Mouse (Mus musculus): ENCODE data around the gene Olfr395. TPM values are rescaled to one million over a fixed set of nuclear protein-coding genes. Genes with fewer than 3 reads are reported as not detected.
"Not testable (repeated sequence)": the region's sequence is repeated elsewhere in the genome, so short reads cannot be mapped to it uniquely, and the experiment has no call there.

Gene Olfr395
- not detected in 2 replicates for polyA plus RNA-seq (2015; fragmentation: Nextera tagmentation; extraction: Ambion mirVana)

GRCm38 (mm10) chr11:73909199-73909598 is at the start of gene Olfr395:
TSS of gene Olfr395 (minus strand) at chr11:73909299.
- not testable (repeated sequence) for H3K4me3 ChIP-seq (ENCODE audit: low read length); H3K27me3 ChIP-seq (replicated peaks; ENCODE audit: control insufficient read depth, insufficient read depth, low read length)
- WGBS = 80% methylated on average over 4 of the region's 4 CpGs

GRCm38 (mm10) chr11:73936377-73936776 is 27.3 kb upstream of the Olfr395 start, which contains the start of gene Olfr23:
TSS of gene Olfr23 (plus strand) at chr11:73936677.
- ATAC-seq = no peak
- Histone ChIP-seq H3K4me2 (ENCODE audit: low read length) (no peak within 1 kb of the TSS), H3K4me3 (ENCODE audit: low read length) (no peak within 1 kb of the TSS), H3K36me3 (ENCODE audit: control insufficient read depth, insufficient read depth, low read length) (no peaks in the 10 kb centered on the region), H3K4me1 (ENCODE audit: control insufficient read depth, insufficient read depth, low read depth, low read length) (no peaks in the 10 kb centered on the region), H3K9ac (ENCODE audit: low read depth, low read length) (no peak within 1 kb of the TSS), H3K27me3 (replicated peaks; ENCODE audit: control insufficient read depth, insufficient read depth, low read length) (no peaks in the 10 kb centered on the region), H3K27ac (ENCODE audit: low read depth, low read length) (no peak within 1 kb of the TSS), H3K9me3 (ENCODE audit: control insufficient read depth, low read length) (no peaks in the 10 kb centered on the region; the same call in 1 of the 2 replicates)

More at GRCm38 (mm10) chr11:73909199-73909598, at the start of gene Olfr395:
- H3K27ac ChIP-seq (ENCODE audit: low read depth, low read length); H3K4me1 ChIP-seq (ENCODE audit: control insufficient read depth, insufficient read depth, low read depth, low read length); H3K9me3 ChIP-seq (ENCODE audit: control insufficient read depth, low read length); ATAC-seq; H3K36me3 ChIP-seq (ENCODE audit: control insufficient read depth, insufficient read depth, low read length); H3K9ac ChIP-seq (ENCODE audit: low read depth, low read length); H3K4me2 ChIP-seq (ENCODE audit: low read length): not testable (repeated sequence)

GRCm38 (mm10) chr11:73890671-73891070 is 18.4 kb downstream of the Olfr395 start, which contains the start of gene Olfr394:
TSS of gene Olfr394 (minus strand) at chr11:73890771.
- Histone ChIP-seq H3K4me1 (ENCODE audit: control insufficient read depth, insufficient read depth, low read depth, low read length) (no peaks in the 10 kb centered on the region), H3K27me3 (replicated peaks; ENCODE audit: control insufficient read depth, insufficient read depth, low read length) (no peaks in the 10 kb centered on the region), H3K27ac (ENCODE audit: low read depth, low read length) (no peak within 1 kb of the TSS), H3K9me3 (ENCODE audit: control insufficient read depth, low read length) (0 out of 2 replicates have a peak, but pooled peaks cover 8% of the 10 kb centered on the region), H3K4me3 (ENCODE audit: low read length) (no peak within 1 kb of the TSS), H3K4me2 (ENCODE audit: low read length) (no peak within 1 kb of the TSS), H3K36me3 (ENCODE audit: control insufficient read depth, insufficient read depth, low read length) (no peaks in the 10 kb centered on the region), H3K9ac (ENCODE audit: low read depth, low read length) (no peak within 1 kb of the TSS)
- 89% methylated on average over 1 of the region's 1 CpGs for WGBS
- no peak for ATAC-seq

Other genes with a start within 250 kb of the Olfr395 start
- gene Zfp735, start 220.5 kb downstream of the Olfr395 start, polyA plus RNA-seq (2015; fragmentation: Nextera tagmentation; extraction: Ambion mirVana) = not detected in 2 replicates
- gene Olfr389, start 128.6 kb downstream of the Olfr395 start, polyA plus RNA-seq (2015; fragmentation: Nextera tagmentation; extraction: Ambion mirVana) = not detected in 2 replicates
- not detected in 2 replicates for gene Olfr390, start 126.3 kb downstream of the Olfr395 start, polyA plus RNA-seq (2015; fragmentation: Nextera tagmentation; extraction: Ambion mirVana)
- not detected in 2 replicates for gene Olfr391-ps, start 106.2 kb downstream of the Olfr395 start, polyA plus RNA-seq (2015; fragmentation: Nextera tagmentation; extraction: Ambion mirVana)
- not detected in 2 replicates for gene Olfr392, start 92.2 kb downstream of the Olfr395 start, polyA plus RNA-seq (2015; fragmentation: Nextera tagmentation; extraction: Ambion mirVana)
- not detected in 2 replicates for gene Olfr393, start 57.8 kb downstream of the Olfr395 start, polyA plus RNA-seq (2015; fragmentation: Nextera tagmentation; extraction: Ambion mirVana)
- not detected in 2 replicates for gene Olfr394, start 18.5 kb downstream of the Olfr395 start, polyA plus RNA-seq (2015; fragmentation: Nextera tagmentation; extraction: Ambion mirVana)
- not detected in 2 replicates for gene Olfr23, start 27.4 kb upstream of the Olfr395 start, polyA plus RNA-seq (2015; fragmentation: Nextera tagmentation; extraction: Ambion mirVana)
- gene Olfr397, start 51.5 kb upstream of the Olfr395 start, polyA plus RNA-seq (2015; fragmentation: Nextera tagmentation; extraction: Ambion mirVana) = not detected in 2 replicates
- not detected in 2 replicates for gene Olfr398, start 81.1 kb upstream of the Olfr395 start, polyA plus RNA-seq (2015; fragmentation: Nextera tagmentation; extraction: Ambion mirVana)
- not detected in 2 replicates for gene Olfr139, start 147.3 kb upstream of the Olfr395 start, polyA plus RNA-seq (2015; fragmentation: Nextera tagmentation; extraction: Ambion mirVana)
- not detected in 2 replicates for gene Olfr399, start 147.3 kb upstream of the Olfr395 start, polyA plus RNA-seq (2015; fragmentation: Nextera tagmentation; extraction: Ambion mirVana)
- not detected in 2 replicates for gene Zfp616, start 160.7 kb upstream of the Olfr395 start, polyA plus RNA-seq (2015; fragmentation: Nextera tagmentation; extraction: Ambion mirVana)
- gene Olfr401, start 204.4 kb upstream of the Olfr395 start, polyA plus RNA-seq (2015; fragmentation: Nextera tagmentation; extraction: Ambion mirVana) = not detected in 2 replicates
- gene Olfr402, start 244.2 kb upstream of the Olfr395 start, polyA plus RNA-seq (2015; fragmentation: Nextera tagmentation; extraction: Ambion mirVana) = not detected in 2 replicates

Data from hindbrain, embryonic 16.5 days (tissue).